Mouse (Mus musculus) thymus, adult 2 months (tissue): ENCODE results near the gene Dppa1. TPM values are rescaled to one million over a fixed set of nuclear protein-coding genes. Genes with fewer than 3 reads are reported as not detected.

Source experiments
- DNase-seq: peaks from one replicate; pipeline ENCODE4 v3.0.0; 2021
- H3K27ac ChIP-seq: fragments of 200-500 bp; 2 replicates; pipeline ENCODE4 v1.5.1; 2012; ENCODE audit warnings: low read length, control low read depth; ENCODE audit not compliant: control insufficient read depth, insufficient read depth
- H3K27me3 ChIP-seq: fragments of 200-500 bp; 2 replicates; pipeline ENCODE4 v1.6.1; 2012; ENCODE audit warnings: mild to moderate bottlenecking, low read length, moderate library complexity, mixed read lengths; ENCODE audit not compliant: control insufficient read depth, insufficient read depth
- H3K36me3 ChIP-seq: fragments of 200-500 bp; 2 replicates; pipeline ENCODE4 v1.6.1; 2012; ENCODE audit warnings: mild to moderate bottlenecking, low read length, moderate library complexity; ENCODE audit not compliant: control insufficient read depth, insufficient read depth
- H3K4me1 ChIP-seq: fragments of 200-500 bp; replicated peaks from 2 replicates; pipeline ENCODE4 v1.6.1; 2012; ENCODE audit warnings: low read length; ENCODE audit not compliant: control insufficient read depth, insufficient read depth
- H3K4me3 ChIP-seq: fragments of 200-500 bp; 2 replicates; pipeline ENCODE4 v1.5.1; 2012; ENCODE audit warnings: mild to moderate bottlenecking, low read length, control low read depth, moderate library complexity; ENCODE audit not compliant: control insufficient read depth, insufficient read depth
- CTCF ChIP-seq: fragments of 200-500 bp; IDR thresholded peaks from 2 replicates; pipeline ENCODE4 v1.5.1; 2012; ENCODE audit warnings: mild to moderate bottlenecking, control low read depth, low read length, moderate library complexity, borderline replicate concordance; ENCODE audit not compliant: control insufficient read depth, poor library complexity, insufficient read depth; ENCODE audit errors: extremely low read depth
- POLR2A ChIP-seq: fragments of 200-500 bp; IDR thresholded peaks from 2 replicates; pipeline ENCODE4 v1.6.1; 2012; ENCODE audit warnings: mild to moderate bottlenecking, low read length, control low read depth, moderate library complexity; ENCODE audit not compliant: control insufficient read depth, poor library complexity, insufficient read depth; ENCODE audit errors: extremely low read depth
- WGBS: fragments of 180-500 bp; shearing (Covaris S2); methylation state at CpG from one replicate; pipeline ENCODE4 v1.1.7; 2018; 5-methylcytosine and 5-hydroxymethylcytosine counted together
- polyA plus RNA-seq: library from polyadenylated mRNA; depleted of rRNA; stranded (reverse); fragments of >200 nt; gene quantifications from 2 replicates; pipeline ENCODE4 v1.2.3, GENCODE M21; 2012

Dppa1 gene
- polyA plus RNA-seq, 1 experiment = 0.44 TPM

DNA sequence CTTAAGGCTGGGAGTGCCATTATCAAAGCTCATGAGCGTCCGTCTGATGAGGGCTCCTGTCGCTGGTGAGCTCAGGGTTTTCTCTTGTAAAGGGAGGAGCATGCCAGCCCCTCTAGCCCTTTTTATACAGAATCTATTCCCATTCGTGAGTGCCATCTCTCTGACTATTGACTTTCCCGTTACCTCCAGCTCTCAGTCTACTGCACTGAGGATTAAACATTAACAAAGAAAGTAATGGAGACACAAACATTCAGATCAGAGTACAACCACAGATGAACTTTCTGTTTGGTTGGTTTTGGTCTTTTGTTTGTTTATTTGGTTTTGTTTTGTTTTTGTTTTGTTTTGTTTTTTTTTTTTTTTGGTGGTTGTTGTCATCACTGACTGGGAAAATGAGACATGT, 46.3 kb downstream of the Dppa1 start:
- Histone ChIP-seq H3K4me3 (no peak overlapping the region), H3K27ac (no peak overlapping the region), H3K27me3 (no peaks in the 10 kb centered on the region), H3K36me3 (no peaks in the 10 kb centered on the region), H3K4me1 (no peaks in the 10 kb centered on the region)
- DNase-seq = no peak
- 93% methylated on average over 5 of the region's 5 CpGs for WGBS
- TF ChIP-seq CTCF (no peak), POLR2A (no peak)

DNA sequence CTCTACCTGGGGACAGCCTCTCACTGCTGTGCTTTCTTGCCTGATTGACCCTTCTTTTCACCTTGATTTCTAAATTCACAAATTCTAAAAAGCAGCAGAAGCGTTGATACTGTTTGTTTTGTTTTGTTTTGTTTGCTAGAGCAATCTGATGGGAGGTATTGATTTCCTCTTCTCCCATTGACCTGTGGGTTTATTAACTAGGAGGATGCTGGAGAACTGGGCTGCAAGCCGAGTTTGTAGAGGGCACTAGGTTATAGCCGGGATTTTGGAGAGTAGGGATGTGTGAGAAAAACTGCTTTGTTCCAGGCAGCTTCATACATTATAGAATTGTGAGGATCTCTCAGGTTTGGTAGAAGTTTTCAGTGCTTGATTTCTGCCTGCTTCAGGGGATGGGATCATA, 48.6 kb downstream of the Dppa1 start:
- DNase-seq = no peak
- Histone ChIP-seq H3K27me3 (no peaks in the 10 kb centered on the region), H3K4me1 (no peaks in the 10 kb centered on the region), H3K27ac (no peak overlapping the region), H3K4me3 (no peak overlapping the region), H3K36me3 (no peaks in the 10 kb centered on the region)
- 97% methylated on average over 3 of the region's 3 CpGs for WGBS
- no peak for TF ChIP-seq POLR2A
- TF ChIP-seq CTCF = no peak

GRCm38 (mm10) chr11:46578771-46579281, 50.2 kb downstream of the Dppa1 start:
- 77% methylated on average over 5 of the region's 5 CpGs for WGBS
- TF ChIP-seq POLR2A (no peak), CTCF (no peak)

GRCm38 (mm10) chr11:46571327-46571726, 57.7 kb downstream of the Dppa1 start, which contains the start of gene BC053393:
Gene BC053393, plus strand, starts transcription at chr11:46571536.
- H3K36me3 ChIP-seq = no peaks in the 10 kb centered on the region
- no peak for TF ChIP-seq CTCF
- no peak for TF ChIP-seq POLR2A
- 89% methylated on average over 1 of the region's 1 CpGs for WGBS
- no peak for DNase-seq
- H3K27ac ChIP-seq = no peak within 1 kb of the TSS
- no peaks in the 10 kb centered on the region for H3K27me3 ChIP-seq
- no peak within 1 kb of the TSS for H3K4me3 ChIP-seq
- H3K4me1 ChIP-seq = no peaks in the 10 kb centered on the region

More at GRCm38 (mm10) chr11:46578771-46579281, 50.2 kb downstream of the Dppa1 start:
- H3K36me3 ChIP-seq = no peaks in the 10 kb centered on the region
- no peaks in the 10 kb centered on the region for H3K4me1 ChIP-seq
- no peak overlapping the region for H3K27ac ChIP-seq
- H3K4me3 ChIP-seq = no peak overlapping the region
- H3K27me3 ChIP-seq = no peaks in the 10 kb centered on the region
- no peak for DNase-seq

DNA sequence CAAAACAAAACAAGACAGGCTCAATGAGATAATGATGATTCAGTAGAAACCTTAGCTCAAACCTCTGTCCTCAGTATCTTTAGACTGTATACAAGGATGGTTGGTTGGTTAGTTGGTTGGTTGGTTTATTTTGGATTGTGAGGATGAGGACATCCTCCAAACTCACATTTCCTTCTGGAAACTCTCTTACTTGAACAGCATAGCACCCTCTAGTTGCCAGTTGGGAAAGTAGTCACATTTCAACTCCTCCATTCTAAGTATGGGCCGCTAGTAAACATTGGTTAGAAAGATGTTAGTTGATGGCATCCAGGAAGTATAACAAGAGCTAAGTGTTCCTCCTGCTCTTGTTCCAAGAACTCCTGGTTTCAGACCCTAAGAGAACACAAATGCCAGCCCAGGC, 60.0 kb downstream of the Dppa1 start:
- no peaks in the 10 kb centered on the region for H3K27me3 ChIP-seq
- no peak overlapping the region for H3K4me3 ChIP-seq
- DNase-seq = no peak
- H3K4me1 ChIP-seq = no peaks in the 10 kb centered on the region
- no peak for TF ChIP-seq POLR2A
- WGBS = 84% methylated on average over 1 of the region's 1 CpGs
- H3K27ac ChIP-seq = no peak overlapping the region
- H3K36me3 ChIP-seq = no peaks in the 10 kb centered on the region

DNA sequence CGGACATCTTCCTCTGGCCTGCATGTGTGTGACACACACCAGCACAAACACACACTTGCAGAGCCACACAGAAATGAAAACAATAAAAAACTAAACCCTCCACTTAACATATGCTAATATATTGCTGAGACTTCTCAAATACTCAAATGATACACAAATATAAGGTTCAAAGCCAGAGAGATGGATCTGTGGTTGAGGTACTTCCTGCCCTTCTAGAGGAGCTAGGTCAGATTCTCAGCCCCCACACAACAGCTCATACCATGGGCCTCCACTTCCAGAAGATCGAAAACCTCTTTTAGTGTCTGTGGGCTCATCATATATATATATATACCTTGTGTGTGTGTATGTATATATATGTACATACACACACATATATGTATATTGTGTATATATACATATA, 63.1 kb downstream of the Dppa1 start:
- Histone ChIP-seq H3K27ac (no peak overlapping the region), H3K4me1 (no peaks in the 10 kb centered on the region), H3K4me3 (no peak overlapping the region), H3K36me3 (no peaks in the 10 kb centered on the region), H3K27me3 (no peaks in the 10 kb centered on the region)
- TF ChIP-seq POLR2A (no peak), CTCF (no peak)
- 85% methylated on average over 2 of the region's 2 CpGs for WGBS
- no peak for DNase-seq

GRCm38 (mm10) chr11:46564671-46565070, 64.4 kb downstream of the Dppa1 start:
- no peak overlapping the region for H3K27ac ChIP-seq
- 89% methylated on average over 1 of the region's 1 CpGs for WGBS
- H3K4me1 ChIP-seq = no peaks in the 10 kb centered on the region
- no peak for DNase-seq
- no peaks in the 10 kb centered on the region for H3K27me3 ChIP-seq
- TF ChIP-seq CTCF = no peak
- TF ChIP-seq POLR2A = no peak
- H3K4me3 ChIP-seq = no peak overlapping the region
- H3K36me3 ChIP-seq = no peaks in the 10 kb centered on the region
